Mouse (Mus musculus) intestine, postnatal 0 days (tissue): ENCODE measurements around the gene Cep152. TPM values are rescaled to one million over a fixed set of nuclear protein-coding genes. Genes with fewer than 3 reads are reported as not detected.
A peak's percentile ranks its signal among the peaks of the same experiment; 100 is the strongest.

Experiments used
- ATAC-seq: fragments of 200-750 bp; cut with Nextera tagmentation; 2 replicates; pipeline ENCODE4 v1.8.0; 2017; ENCODE audit warnings: mild to moderate bottlenecking, moderate TSS enrichment, moderate library complexity
- H3K27ac ChIP-seq: fragments of 300-500 bp; sonication (generic); 2 replicates; pipeline ENCODE4 v1.5.1; 2014; ENCODE audit warnings: mild to moderate bottlenecking, low read depth, low read length, moderate library complexity
- H3K27me3 ChIP-seq: fragments of 300-500 bp; sonication (generic); replicated peaks from 2 replicates; pipeline ENCODE4 v1.6.1; 2014; ENCODE audit warnings: low read length, mixed read lengths; ENCODE audit not compliant: control insufficient read depth, insufficient read depth
- H3K36me3 ChIP-seq: fragments of 300-500 bp; sonication (generic); 2 replicates; pipeline ENCODE4 v1.6.1; 2014; ENCODE audit warnings: mild to moderate bottlenecking, moderate library complexity; ENCODE audit not compliant: control insufficient read depth, insufficient read depth
- H3K4me1 ChIP-seq: fragments of 300-500 bp; sonication (generic); replicated peaks from 2 replicates; pipeline ENCODE4 v1.6.1; 2014; ENCODE audit warnings: antibody characterized with exemption, low read length, mixed read lengths; ENCODE audit not compliant: control insufficient read depth, insufficient read depth
- H3K4me2 ChIP-seq: fragments of 300-500 bp; sonication (generic); replicated peaks from 2 replicates; pipeline ENCODE4 v1.6.1; 2014; ENCODE audit warnings: low read depth, mild to moderate bottlenecking, moderate library complexity
- H3K4me3 ChIP-seq: fragments of 300-500 bp; sonication (generic); 2 replicates; pipeline ENCODE4 v1.5.1; 2014; ENCODE audit warnings: low read depth, low read length
- H3K9ac ChIP-seq: fragments of 300-500 bp; sonication (generic); 2 replicates; pipeline ENCODE4 v1.6.1; 2014; ENCODE audit warnings: mild to moderate bottlenecking, low read depth, low read length
- H3K9me3 ChIP-seq: fragments of 300-500 bp; sonication (generic); 2 replicates; pipeline ENCODE4 v1.6.1; 2016; ENCODE audit warnings: mixed run types; ENCODE audit not compliant: control insufficient read depth
- CTCF ChIP-seq: sonication (generic); IDR thresholded peaks from 2 replicates; pipeline ENCODE4 v1.5.1; 2016; ENCODE audit warnings: low read depth, mild to moderate bottlenecking, control low read depth, antibody characterized with exemption, moderate library complexity
- WGBS: fragments of 180-500 bp; shearing (Covaris S2); extraction: QIAGEN DNeasy Blood & Tissue Kit; methylation state at CpG from one replicate; pipeline ENCODE4 v1.1.7; 2014; 5-methylcytosine and 5-hydroxymethylcytosine counted together
- polyA plus RNA-seq: library from polyadenylated mRNA; unstranded; fragments of >200 nt; fragmentation: Nextera tagmentation; extraction: Ambion mirVana; gene quantifications from 2 replicates; pipeline ENCODE4 v1.2.1, GENCODE M21; 2015

Gene Cep152
- polyA plus RNA-seq, 1 experiment from 2014 or later, result 0.98 TPM

DNA sequence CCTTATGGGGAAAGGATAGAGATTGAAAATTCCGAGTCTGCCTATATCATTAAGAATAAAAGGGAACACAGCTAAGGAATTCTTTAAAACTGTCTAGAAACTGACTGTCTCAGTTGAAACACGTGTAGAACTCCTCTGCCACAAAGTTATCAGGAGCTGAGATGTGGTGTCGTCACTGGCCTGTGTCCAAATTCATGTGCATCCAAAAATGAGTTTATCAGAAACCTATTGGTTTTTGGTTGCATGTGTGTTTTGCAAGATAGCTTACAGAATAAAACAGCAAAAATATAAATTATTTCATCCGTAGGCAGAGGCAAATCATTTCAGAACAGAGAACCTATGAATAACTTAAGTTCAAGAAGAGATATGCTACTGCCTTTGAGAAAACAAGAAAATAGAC lies 41.8 kb upstream of the Cep152 start:
- ATAC-seq, result no peak
- Histone ChIP-seq H3K4me1 (no peaks in the 10 kb centered on the region), H3K36me3 (no peaks in the 10 kb centered on the region), H3K4me3 (no peak overlapping the region), H3K27ac (no peak overlapping the region), H3K9ac (no peak overlapping the region), H3K27me3 (no peaks in the 10 kb centered on the region), H3K9me3 (no peaks in the 10 kb centered on the region), H3K4me2 (no peak overlapping the region)
- WGBS, result 78% methylated on average over 4 of the region's 4 CpGs
- TF ChIP-seq CTCF, result no peak

DNA sequence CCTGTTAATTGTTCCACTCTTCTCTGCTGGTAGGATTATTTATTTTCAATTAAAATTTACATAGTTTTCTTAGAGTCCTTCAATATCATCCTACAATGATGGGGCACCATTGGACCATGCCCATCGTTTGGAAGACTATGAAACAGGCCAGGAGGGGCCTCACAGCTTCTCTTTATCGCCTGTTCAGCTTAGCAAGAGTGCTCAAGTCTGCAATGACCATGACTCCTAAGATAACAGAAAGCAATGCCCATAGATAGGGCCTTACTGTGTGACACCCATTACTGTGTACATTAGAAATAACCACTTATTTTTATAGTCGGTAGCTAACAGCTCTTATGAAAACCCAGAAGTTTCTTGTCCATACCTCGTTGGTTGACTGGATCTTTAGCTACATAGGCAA lies 41.0 kb upstream of the Cep152 start:
- Histone ChIP-seq H3K36me3 (no peaks in the 10 kb centered on the region), H3K4me1 (no peaks in the 10 kb centered on the region), H3K27me3 (no peaks in the 10 kb centered on the region), H3K27ac (no peak overlapping the region), H3K9ac (no peak overlapping the region), H3K4me3 (no peak overlapping the region), H3K4me2 (no peak overlapping the region), H3K9me3 (no peaks in the 10 kb centered on the region)
- no peak for ATAC-seq
- WGBS, result 65% methylated on average over 4 of the region's 4 CpGs
- TF ChIP-seq CTCF, result no peak

DNA sequence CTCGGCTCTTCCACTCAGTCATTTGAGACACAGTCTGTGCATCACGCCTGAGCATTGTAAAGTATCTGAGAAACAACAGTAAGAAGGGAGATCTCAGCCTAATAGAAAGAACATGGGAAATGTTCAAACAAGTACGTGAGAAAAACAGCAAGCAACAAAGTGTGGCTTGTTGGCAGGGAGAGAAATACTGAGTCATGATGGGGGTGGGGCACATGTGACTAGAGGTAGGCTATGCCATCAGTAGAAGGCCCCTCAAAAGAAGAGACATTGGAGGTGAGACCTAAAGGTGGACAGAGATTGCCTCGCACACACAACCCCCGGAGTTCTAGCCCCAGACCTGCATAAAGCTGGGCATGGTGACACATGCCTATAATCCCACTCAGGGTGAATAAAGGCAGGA lies 40.3 kb upstream of the Cep152 start:
- H3K4me3 ChIP-seq, result no peak overlapping the region
- H3K4me1 ChIP-seq, result no peaks in the 10 kb centered on the region
- no peak overlapping the region for H3K9ac ChIP-seq
- H3K9me3 ChIP-seq, result no peaks in the 10 kb centered on the region
- no peak overlapping the region for H3K4me2 ChIP-seq
- ATAC-seq, result no peak
- no peaks in the 10 kb centered on the region for H3K27me3 ChIP-seq
- H3K36me3 ChIP-seq, result no peaks in the 10 kb centered on the region
- H3K27ac ChIP-seq, result no peak overlapping the region
- 87% methylated on average over 5 of the region's 5 CpGs for WGBS
- no peak for TF ChIP-seq CTCF

DNA sequence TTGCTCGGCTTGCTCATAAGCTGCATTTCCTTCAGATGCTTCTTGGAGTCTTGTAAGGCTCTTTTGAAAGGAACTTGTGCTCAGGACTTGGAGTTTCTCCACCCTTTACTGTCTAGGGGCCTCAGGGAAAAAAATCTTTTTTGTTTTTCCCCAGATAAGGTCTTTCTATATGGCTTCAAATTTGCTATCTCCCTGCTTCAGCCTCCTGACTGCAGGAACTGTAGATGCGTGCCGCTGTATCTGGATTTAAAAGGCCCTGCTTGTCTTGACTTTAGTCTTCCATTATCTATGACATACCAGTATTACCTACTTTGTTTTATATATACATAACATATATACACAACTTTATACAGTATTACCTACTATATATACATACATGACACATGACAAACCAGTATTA lies 37.6 kb upstream of the Cep152 start:
- H3K36me3 ChIP-seq, result no peaks in the 10 kb centered on the region
- no peaks in the 10 kb centered on the region for H3K27me3 ChIP-seq
- no peak overlapping the region for H3K9ac ChIP-seq
- ATAC-seq, result no peak
- H3K4me2 ChIP-seq, result no peak overlapping the region
- no peak for TF ChIP-seq CTCF
- no peaks in the 10 kb centered on the region for H3K4me1 ChIP-seq
- WGBS, result 90% methylated on average over 3 of the region's 3 CpGs
- no peak overlapping the region for H3K27ac ChIP-seq
- H3K9me3 ChIP-seq, result no peaks in the 10 kb centered on the region
- no peak overlapping the region for H3K4me3 ChIP-seq

DNA sequence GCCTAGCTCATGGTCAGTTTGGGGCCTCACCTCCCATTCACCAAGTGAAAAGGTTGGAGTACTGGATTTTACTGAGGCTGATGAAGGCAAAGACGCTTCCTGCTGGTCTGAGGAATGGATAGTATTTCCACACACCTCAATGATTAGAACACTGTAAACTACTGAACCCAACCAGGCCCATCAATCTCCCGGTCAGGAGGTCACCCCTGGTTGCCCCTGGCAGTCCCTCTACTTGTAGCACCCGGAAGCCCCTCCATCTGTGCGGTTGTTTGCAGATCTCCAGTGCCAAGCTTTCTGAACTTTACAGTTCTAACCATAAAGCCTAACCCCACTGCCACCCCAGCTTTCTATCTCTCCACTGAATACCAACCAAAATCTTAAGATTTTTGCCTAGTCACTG lies 36.2 kb upstream of the Cep152 start:
- WGBS, result 68% methylated on average over 4 of the region's 4 CpGs
- no peak for ATAC-seq

DNA sequence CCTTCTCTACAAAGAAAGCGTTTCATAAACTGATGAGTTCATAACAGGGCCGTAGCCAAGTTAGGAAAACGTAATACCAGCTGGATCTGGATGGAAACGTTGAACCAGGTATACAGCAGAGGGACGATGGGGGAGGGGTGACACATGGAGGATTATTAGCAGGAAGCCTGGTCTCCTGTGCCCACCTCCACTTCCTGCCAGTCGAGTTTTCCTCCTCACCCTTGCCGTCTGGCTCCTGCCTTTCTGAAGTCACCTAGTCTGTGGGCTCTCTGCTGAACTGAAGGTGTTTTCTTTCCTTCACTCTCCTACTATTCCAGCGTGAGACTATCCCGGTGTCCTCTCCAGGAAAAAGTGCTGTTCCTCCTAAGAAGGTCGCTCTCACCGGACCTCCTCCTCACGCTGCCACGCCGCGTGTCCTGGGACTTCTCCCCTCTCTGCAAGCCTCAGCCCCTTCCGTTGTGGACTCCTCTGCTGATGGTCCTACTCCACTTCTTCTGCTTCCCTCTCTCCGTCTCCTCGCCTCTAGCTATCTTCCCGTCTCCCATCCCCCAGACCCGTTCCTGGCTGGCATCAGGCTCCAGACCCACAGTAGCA lies 35.7 kb upstream of the Cep152 start:
- H3K27me3 ChIP-seq, result no peaks in the 10 kb centered on the region
- TF ChIP-seq CTCF, result no peak
- no peaks in the 10 kb centered on the region for H3K4me1 ChIP-seq
- no peaks in the 10 kb centered on the region for H3K9me3 ChIP-seq
- 33% methylated on average over 20 of the region's 20 CpGs for WGBS
- no peak overlapping the region for H3K9ac ChIP-seq
- peak overlapping the region; percentile 26 for H3K4me3 ChIP-seq
- H3K36me3 ChIP-seq, result no peaks in the 10 kb centered on the region
- peak overlapping the region; percentile 62 for H3K4me2 ChIP-seq
- ATAC-seq, result no peak
- H3K27ac ChIP-seq, result no peak overlapping the region

More for the DNA sequence above, 36.2 kb upstream of the Cep152 start:
- no peak for TF ChIP-seq CTCF
- H3K9me3 ChIP-seq, result no peaks in the 10 kb centered on the region
- H3K36me3 ChIP-seq, result no peaks in the 10 kb centered on the region
- H3K9ac ChIP-seq, result no peak overlapping the region
- no peaks in the 10 kb centered on the region for H3K4me1 ChIP-seq
- H3K27ac ChIP-seq, result no peak overlapping the region
- peak overlapping the region; percentile 62 for H3K4me2 ChIP-seq
- H3K27me3 ChIP-seq, result no peaks in the 10 kb centered on the region
- H3K4me3 ChIP-seq, result 0 out of 2 replicates have a peak overlapping the region, but pooled peaks have one; percentile 26
